Mouse (Mus musculus) olfactory bulb, adult 2 months (tissue): ENCODE measurements around the gene Lsm10.

ENCODE experiments used
- CTCF ChIP-seq: fragments of 200-500 bp; IDR thresholded peaks from 2 replicates; pipeline ENCODE4 v1.5.1; 2012; ENCODE audit warnings: low read depth, mild to moderate bottlenecking, low read length, moderate library complexity; ENCODE audit not compliant: insufficient read depth
- POLR2A ChIP-seq: fragments of 200-500 bp; IDR thresholded peaks from 2 replicates; pipeline ENCODE4 v1.6.1; 2012; ENCODE audit warnings: mild to moderate bottlenecking, low read depth, low read length, moderate library complexity; ENCODE audit not compliant: insufficient read depth

DNA sequence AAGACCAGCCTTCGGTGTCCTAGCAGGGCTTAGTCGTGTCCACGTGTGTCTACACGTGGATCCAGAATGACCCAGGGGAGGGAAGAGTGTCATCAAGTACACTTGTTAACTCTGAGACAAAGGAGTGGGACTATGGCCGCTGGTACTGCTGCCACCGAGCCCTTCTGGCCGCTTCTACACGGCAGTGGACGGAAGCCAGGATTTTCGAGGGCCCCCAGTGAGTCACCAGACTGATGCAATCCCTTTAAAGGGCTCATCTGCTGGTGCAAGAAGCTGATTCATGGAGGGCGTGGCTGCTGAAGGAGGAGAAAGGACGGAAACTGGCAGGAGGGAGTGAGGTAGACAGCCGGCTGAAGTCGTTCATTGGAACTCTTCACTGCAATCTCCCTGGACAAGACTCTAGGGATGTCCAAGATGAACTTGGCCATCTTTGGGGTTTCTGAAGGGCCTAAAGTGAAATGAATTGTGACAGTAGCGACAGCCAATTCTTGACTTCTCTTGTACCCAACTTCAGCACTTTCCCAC, 6.7 kb downstream of the Lsm10 start:
- TF ChIP-seq POLR2A (no peak), CTCF (no peak)
